Mouse (Mus musculus): Measurements from ENCODE around the gene Mtfp1.
"Not testable (repeated sequence)": the region's sequence is repeated elsewhere in the genome, so short reads cannot be mapped to it uniquely, and the experiment has no call there.

Gene Mtfp1

DNA sequence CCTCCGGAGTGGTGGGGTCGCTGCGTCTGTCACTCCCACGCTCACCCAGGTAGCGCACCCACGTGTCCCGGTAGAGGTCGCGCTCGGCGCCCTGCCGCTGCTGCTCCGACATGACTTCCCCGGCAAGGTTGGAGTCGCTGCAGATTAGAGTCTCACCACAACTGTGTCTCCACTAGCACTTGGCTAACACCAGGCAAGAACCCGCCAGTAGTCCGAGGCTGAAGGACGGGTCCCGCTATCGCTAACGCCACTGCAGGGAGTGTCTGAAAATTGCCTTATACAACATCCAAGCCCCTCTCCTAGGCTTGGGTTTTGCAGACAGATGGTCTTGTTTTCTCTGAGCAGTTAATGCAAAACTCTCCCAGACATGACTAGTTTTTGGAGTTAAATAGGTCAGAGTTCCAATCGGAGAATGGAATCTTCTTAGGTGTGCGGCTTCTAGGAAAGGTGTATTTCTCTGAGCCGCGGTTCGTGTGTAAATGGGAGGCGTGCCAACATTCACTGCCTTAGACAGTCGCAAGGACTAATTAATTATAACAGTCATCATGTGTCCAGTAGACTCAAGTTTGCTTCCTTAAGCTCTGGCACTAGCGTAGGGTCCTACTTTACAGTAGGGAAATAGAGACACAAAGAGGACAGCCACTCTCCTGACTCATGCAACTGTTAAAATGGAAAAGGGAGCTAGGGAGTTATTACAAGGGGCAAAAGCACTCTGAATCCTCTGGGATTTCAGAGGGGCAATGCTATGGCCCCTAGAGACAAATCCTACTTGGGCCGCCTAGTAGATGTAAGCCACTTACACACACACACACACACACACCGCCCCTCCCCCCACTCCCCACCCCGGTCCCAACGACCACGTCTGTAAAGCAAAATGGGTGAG, at the start of gene Mtfp1:
Gene Mtfp1, minus strand, starts transcription at position 275 of the 883 bp plus-strand sequence.
- peak; percentile 68 for DNase-seq (ENCODE audit: low read depth, low spot score)

DNA sequence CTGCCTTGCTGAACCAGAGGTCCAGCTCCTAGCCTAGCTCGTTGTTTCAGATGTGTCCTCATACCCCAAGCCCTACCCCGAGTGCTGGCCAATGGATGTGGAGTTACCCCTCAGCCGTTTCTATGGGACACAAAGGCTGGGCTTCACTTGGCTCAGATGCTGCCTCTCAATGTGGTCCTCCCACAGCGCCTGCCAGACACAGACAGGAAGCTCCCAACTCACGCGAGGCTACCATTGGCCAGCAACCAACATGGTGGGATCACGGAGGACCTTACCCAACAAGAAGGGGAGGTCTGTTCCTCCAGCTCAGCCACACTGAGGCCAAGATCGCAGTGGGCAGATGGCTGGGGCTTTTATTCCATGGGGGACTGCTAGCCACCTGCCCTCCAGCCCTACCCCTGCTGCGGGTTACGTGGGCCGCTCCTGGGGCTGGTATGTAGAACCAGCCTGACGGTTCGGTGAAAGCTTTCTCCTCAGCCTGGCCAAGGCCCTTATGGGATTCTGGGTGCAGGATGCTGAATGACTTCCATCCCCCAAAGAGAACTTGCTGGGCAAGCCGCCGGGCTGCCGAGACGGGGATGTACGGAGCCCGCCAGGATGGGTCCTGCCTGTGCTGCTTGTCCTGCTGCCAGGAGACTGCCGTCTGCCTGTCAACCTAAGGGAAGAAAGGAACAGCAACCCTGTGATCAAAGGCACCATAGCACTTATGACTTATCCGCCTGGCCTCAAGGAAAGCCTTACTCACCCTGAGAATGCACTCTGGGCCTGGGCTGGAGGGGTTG, 48.2 kb upstream of the Mtfp1 start:
- DNase-seq (ENCODE audit: low read depth, low spot score): no peak

DNA sequence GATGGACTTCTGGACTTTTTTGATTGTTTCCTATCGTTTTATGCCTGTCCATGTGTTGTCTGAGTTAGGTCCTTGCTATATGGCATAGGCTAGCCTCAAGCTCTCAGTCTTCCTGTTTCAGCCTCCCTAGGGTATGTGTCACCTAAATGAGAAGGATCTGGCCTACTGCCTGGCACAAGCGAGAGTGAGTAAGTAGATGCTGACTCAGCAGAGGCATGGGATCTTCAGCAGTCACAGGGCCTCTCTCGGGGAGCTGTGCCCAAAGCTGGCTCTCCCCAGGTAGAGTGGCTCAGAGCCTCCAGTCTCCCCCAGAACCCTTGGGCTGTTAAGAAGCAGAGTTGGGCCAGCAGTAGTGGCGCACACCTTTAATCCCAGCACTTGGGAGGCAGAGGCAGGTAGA, 47.1 kb upstream of the Mtfp1 start:
- no peak for DNase-seq (ENCODE audit: low read depth, low spot score)

DNA sequence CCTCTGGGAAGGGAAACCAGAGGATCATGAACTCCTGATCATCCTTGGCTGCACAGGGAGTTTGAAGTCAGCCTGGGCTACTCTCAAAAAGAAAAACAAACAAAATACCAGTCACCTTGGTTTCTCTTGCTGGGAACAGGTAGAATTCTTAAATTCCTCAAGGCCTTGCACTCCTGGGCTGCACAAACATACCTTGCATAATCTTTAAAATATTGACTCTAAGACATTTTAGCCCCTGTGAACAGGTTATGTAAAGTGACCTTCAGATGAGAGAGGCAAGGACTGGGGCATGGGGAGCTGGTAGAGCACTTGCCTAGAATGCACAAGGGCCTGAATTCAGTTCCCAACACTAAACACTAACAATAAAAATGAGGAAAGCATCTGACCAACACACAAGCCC, 46.3 kb upstream of the Mtfp1 start:
- no peak for DNase-seq (ENCODE audit: low read depth, low spot score)

DNA sequence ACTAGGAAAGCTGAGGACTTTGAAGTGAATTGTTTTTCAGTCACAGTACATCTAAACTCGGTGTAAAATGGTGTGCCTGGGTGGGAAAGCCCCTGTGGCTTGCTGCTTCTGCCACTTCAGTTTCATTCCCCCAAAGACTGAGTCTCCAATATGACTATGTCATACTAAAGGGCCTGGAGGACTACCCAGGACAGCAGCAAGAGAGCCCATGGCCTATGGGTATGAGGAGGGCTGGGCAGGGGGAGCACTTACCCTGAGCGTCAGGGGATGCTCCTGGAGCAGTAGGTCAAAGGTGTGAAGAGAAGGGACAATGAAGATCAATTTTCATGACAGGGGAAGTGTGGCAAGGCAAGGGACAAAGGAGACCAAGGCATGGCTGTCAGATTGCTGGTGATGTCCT, 43.7 kb upstream of the Mtfp1 start:
- DNase-seq (ENCODE audit: low read depth, low spot score): no peak

DNA sequence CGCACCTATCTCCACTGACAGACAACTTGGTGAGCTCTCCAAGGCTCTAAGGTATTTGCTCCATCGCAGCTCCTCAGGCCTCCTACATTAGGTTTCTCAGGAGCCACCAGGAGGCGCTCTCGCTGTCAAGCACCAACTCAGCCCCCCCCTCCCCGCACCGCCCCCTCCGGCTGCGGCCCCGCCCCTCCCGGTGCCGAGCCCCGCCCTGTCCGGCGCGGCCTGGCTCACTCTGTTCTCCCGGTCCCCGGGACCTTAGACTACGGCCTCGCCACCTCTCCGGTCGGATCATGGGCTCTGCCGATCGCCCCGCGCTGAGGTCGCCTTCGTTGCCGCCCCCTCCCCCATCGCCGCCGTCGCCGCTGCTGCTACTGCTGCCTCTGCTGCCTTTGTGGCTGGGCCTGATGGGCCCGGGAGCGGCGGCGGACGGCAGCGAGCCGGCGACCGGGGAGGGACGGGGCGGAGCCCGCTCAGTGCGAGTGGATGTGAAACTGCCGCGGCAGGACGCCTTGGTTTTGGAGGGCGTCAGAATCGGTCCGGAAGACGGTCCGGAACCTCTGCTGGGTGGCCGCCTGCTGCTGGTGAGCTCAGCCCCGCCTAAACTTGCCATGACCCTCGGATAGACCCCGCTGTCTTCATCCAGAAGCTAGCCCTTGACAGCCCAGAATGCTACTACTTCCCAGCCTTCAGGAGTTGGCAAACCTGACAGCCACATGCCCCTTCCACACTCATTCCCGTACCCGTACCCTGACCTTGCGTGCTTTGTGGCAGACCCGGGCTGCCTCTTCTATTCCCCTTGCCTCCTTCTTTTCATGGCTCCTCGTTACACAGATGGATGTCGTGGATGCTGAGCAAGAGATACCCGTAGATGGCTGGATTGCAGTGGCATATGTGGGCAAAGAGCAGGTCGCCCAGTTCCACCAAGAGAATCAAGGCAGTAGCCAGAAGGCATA, 40.0 kb upstream of the Mtfp1 start, which contains the start of gene Rnf215:
Gene Rnf215, plus strand, starts transcription at position 217 of the 950 bp plus-strand sequence.
- peak; percentile 91 for DNase-seq (ENCODE audit: low read depth, low spot score)

DNA sequence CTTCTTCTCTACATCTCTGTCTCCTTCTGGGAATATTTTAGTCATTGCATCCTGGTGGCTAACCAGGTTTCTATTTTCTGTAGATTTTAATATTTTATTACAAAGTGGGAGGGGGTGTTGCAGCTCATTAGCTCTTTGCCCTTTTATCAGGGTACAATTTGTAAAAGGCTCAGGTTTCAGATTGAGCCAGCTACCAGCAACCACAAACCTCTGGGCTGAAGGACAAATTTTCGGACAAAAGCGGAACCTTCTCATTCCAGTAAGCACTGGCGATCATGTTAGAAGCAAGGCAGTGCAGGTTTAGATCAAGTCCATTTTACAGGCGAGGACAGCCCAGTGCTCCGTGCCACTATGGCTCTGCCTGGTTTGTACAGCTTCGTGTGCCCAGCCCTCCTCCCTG, 39.2 kb upstream of the Mtfp1 start:
- DNase-seq (ENCODE audit: low read depth, low spot score): no peak

DNA sequence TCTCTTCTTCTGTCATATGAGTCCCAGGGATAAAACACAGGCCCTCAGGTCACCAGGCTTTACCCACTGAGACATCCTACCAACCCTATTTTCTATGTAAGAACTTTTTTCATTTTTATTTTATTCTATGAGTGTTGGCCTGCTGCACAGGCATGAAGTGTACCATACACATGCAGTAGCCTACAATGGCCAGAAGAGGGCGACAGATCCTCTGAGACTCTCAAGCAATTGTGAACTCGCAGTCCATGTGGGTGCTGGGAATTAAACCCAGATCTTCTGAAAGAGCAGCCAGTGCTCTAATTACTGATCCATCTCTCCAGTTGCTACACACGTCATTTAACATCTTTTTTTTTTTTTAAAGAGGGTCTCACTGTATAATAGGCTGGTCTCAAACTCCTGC, 38.2 kb upstream of the Mtfp1 start:
- DNase-seq (ENCODE audit: low read depth, low spot score): peak; percentile 83

DNA sequence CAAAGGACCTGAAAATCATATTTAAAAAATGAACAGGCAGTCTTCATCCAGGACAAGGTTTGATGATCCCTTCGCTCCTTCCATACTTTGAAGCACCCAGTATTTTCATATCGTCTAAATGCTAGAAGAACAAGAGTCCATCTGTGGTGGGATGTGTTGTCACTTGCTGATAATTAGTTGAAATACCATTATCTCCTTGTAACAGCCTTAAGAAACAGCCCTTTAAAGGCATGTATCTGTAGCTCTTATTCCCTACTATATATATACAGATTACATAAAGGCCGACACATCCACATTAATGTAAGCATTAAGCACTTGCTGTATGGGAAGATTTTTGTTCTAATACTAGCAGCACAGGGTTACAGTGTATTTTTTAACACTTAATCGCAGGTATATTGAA, 33.2 kb upstream of the Mtfp1 start:
- DNase-seq (ENCODE audit: low read depth, low spot score): not testable (repeated sequence)

DNA sequence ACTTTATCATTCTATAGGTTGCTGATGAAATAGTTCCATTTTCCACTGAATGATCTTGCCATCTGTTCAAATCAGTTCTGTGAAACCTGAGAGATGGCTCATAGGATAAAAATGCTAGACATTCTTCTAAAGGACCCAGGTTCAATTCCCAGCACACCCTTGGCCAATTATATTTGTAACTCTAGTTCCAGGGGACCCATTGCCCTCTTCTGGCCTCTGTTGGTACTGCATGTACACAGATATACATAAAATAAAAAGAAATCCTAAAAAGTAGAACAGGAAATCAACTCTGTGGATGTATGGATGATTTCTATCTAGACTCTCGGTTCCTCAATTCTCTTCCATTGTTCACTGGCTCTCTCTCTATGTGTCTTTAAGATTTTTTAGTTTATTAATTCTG, 31.8 kb upstream of the Mtfp1 start:
- peak; percentile 39 for DNase-seq (ENCODE audit: low read depth, low spot score)

DNA sequence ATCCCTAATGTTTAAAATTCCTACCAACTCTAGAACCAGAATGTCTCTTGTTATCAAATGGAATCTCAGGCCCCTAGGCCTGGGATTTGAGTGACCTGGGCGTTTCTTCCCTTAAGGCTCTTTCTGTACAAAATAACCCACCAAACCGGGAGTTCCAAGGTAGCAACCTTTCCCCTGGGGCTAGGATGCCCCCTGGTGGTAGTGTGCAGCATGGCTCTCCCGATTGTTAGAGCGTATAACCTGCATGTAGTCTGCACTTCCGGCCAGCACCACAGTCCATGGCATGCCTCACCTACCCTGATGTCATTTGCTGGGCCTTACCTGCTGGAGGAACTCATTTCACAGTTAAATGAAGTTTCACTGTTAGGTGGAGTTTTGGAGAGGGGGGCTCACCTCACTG, 28.7 kb upstream of the Mtfp1 start:
- peak; percentile 78 for DNase-seq (ENCODE audit: low read depth, low spot score)

DNA sequence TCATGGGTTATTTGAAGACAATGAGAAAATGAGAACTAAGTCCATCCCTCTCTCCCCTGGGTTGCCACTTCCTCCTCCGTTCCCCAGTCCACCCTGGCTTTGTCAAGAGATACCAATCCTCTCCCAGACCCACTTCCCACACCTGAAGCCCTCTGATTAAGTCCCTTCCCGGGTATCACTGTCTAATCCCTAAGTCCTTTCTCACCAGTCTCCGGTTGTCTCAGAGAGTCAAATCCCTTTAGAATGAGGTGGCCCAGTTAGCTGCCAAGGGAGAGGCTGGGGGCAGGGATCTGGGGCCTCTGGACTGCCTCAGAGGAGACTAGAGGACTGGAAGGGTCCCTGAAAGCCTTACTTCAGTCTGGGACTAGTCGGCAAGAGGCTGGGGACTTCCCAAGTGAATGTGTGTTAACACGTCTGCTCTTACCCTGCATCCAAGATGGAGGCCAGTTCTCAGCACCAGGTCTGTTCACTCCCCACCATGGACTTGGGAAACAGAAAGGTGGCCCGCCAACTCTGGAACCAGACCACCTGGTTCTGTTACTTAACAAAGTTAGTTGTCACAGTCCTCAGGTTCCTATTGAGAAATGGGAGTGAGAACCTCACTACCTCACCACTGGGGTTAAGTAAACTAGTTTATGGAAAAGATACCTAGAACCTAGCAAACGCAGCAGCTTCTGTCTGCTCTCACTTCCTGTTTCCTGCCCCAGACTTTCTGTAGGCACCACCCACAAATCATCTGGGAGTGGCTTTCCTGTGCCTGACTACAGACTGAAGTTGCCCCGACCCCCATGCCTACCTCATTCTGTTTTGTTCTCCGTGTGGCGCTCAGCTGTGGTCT, 27.7 kb upstream of the Mtfp1 start, which contains the start of gene Sec14l2:
Gene Sec14l2, minus strand, starts transcription at position 674 of the 838 bp plus-strand sequence.
- peak; percentile 73 for DNase-seq (ENCODE audit: low read depth, low spot score)

DNA sequence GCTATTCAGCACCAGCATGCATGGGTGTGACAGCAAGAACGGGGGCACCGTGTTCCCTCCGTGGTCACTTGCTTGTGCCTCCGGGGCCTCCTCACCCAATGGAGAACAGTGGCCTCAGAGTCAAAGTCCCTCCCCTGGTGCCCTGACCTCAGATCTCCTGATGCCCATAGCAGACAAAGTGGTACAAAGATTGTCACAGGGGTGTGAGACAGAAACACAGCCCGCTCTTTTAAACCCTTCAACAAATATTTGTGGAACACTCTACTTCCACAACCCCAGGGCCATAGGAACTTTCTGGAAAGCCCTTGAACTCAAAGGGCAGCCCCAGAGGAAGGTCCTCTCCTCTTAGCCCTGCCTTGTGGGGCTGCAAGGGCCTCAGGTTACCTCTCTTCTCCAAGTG, 27.0 kb upstream of the Mtfp1 start:
- no peak for DNase-seq (ENCODE audit: low read depth, low spot score)

DNA sequence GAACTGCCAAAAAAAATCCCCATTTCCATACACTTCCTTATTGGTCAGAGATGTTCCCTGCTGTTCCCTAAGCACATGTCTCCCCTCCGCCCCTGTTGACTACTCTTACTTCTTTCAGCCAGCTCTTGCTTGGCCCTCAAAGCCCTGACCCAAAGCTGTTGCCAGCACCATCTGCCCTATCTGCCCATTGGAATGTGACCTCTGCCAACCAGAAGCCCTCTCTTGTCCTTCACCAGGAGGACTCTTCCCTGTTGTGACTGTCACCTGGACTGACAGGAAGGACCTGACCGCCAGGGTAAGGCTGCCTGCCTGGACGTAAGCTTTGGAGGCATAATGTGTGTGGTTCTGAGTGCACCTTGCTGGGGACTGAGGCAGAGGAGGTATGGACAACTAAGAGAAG, 26.4 kb upstream of the Mtfp1 start:
- DNase-seq (ENCODE audit: low read depth, low spot score): no peak

DNA sequence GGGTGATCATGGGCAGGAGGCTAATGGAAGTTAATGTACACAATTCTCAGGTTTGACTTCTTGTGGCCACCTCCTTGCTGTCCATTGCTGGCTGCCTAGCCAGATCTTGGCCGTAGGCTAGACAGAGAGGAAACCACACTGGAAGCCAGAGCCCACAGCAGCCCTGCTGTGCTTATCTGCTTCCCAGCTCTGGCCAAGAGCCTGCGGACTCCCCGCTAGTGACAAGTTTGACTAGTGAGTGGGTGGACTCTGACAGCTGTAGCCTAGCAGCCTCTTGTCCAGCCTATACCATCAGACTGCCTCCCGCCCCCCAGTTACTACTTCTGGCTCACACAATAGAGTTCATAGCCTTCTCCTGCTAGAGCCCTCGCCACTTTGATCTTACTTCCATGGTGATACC, 24.4 kb upstream of the Mtfp1 start:
- no peak for DNase-seq (ENCODE audit: low read depth, low spot score)

DNA sequence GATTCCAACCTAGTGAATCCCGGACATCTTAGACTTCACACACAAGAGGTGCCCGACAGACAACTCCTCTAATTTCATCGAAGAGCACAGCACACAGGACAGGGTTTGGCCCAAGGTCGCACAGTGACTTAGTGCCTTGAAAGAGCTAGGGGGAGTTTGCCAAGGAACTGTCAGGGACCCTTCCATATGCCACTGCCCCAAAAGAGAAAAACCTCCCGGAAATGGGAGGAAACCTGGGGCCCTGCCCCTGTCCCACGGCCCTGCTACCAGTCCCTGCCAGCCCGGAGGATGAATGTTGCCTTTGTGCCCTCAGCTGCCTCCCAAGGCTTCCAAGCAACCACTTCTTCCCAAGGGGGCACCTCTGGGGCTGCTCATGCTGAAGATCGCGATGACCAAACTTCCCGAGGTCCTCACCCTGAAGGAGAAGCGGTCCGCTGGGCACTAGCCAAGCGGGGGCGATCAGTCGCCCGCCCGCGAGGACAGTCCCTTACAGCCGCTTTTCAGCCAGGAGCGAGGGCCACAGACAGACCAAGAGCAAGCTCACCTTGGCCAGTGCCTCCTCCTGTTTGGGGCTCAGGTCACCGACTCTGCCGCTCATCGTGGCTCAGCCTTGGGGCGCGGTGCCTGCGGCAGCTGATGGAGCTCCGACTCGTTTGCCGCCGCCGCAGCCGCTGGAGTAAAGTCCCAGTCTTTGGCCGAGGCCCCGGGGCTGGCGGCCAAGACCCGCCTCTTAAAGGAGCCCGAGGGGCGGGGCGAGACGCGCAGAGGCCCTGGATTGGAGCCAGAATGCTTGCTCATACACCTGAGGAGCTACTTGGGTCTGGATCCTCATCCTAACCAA, 23.1 kb upstream of the Mtfp1 start:
- DNase-seq (ENCODE audit: low read depth, low spot score): peak; percentile 65

DNA sequence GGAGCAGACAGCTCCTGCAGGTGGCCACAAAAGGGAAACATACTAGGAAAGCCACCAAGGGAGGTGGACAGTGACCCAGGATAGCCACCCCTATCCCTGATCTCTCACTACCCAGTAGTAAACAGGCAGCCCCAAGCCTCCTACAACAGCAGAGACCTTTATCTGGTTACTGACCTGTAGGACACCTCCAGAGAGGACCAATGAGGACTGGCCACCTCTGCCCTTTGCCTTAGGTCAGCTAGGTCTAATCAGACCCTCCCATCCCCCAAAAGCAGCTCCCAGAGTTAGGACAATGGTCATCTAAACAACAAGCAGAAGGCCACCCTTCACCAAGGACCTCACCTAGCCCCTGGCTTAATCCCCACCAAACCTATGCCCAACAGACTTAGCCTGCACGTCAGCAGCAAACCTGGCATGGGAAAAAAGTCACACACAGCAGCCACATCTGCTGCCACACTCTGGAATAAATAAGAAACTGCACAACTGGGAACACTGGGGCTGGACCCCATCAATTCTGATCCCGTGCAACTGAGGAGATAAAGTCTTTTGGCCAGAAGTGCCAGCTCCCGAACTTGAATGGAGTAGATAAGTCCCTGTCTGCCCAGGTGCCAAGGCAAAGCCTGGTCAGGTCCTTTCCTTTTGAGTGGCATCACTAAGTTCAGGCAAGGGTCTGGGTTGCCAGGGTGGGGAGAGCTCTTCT, 22.3 kb upstream of the Mtfp1 start:
- DNase-seq (ENCODE audit: low read depth, low spot score): no peak

DNA sequence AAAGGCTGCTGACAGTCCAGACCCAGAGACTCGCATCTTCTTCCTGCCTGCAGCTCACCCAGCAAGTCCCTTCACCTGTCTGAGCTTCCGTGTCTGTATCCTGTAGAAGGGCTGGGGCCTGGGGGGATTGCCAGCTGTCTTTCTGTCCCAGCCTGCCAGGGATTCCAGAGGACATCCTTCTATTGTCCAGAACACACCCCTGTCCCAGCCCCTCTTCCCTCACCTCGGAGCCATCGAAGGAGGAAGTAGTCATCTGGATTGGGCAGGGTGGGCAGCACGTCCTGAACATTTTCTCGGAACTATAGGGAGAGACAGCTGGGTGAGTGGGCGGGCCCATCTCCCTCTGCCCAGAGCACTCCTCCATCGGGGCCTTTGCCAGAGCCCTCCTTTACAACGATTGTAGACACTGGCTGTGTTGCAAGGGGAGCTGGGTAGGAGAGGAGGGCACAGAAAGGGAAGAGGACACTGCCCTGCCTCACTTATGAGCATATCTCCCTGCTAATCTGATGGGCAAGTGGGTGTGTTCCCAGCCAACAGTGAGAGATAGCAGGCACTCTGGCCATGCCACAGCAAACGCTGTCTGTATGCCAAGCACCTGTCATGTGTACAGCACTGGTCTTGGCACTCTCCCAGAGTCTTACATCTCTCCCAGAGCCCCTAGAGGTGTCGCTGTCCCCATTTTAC, 21.4 kb upstream of the Mtfp1 start:
- DNase-seq (ENCODE audit: low read depth, low spot score): no peak
